Mouse (Mus musculus) mature B cell (primary cell): Measurements from ENCODE around the gene Lexm.

Experiments used
- in situ Hi-C: fragments of 300-500 bp; cut with MboI; formaldehyde crosslinking; loops from 2 replicates; pipeline ENCODE4 v1.14.3; 2019

The Lexm gene

GRCm38 (mm10) chr4:106582428-106583153 lies 34.5 kb downstream of the Lexm start:
- in situ Hi-C loops = no loop called here

- in situ Hi-C loops = no loop called here
These were observed 35.2 kb downstream of the Lexm start for GRCm38 (mm10) chr4:106581865-106582204.

GRCm38 (mm10) chr4:106581176-106581864 lies 35.7 kb downstream of the Lexm start:
- in situ Hi-C loops = no loop called here

GRCm38 (mm10) chr4:106577511-106577910 lies 39.5 kb downstream of the Lexm start:
- in situ Hi-C loops = no loop called here

GRCm38 (mm10) chr4:106575022-106575421 lies 42.0 kb downstream of the Lexm start:
- in situ Hi-C loops = no loop called here

GRCm38 (mm10) chr4:106571081-106571724 lies 45.8 kb downstream of the Lexm start:
- in situ Hi-C loops = no loop called here

- in situ Hi-C loops = no loop called here
These were observed 47.4 kb downstream of the Lexm start for GRCm38 (mm10) chr4:106569680-106570079.

GRCm38 (mm10) chr4:106564161-106564560 lies 52.9 kb downstream of the Lexm start:
- in situ Hi-C loops = no loop called here

GRCm38 (mm10) chr4:106562837-106563790 lies 53.9 kb downstream of the Lexm start:
- in situ Hi-C loops = no loop called here

GRCm38 (mm10) chr4:106562006-106562405 lies 55.0 kb downstream of the Lexm start:
- in situ Hi-C loops = no loop called here

- in situ Hi-C loops = no loop called here
These were observed 55.9 kb downstream of the Lexm start, which contains the start of gene Dhcr24 for GRCm38 (mm10) chr4:106560846-106561781. TSS of gene Dhcr24 (plus strand) at chr4:106561038.

GRCm38 (mm10) chr4:106560213-106560845 lies 56.7 kb downstream of the Lexm start:
- in situ Hi-C loops = no loop called here

- in situ Hi-C loops = no loop called here
These were observed 57.5 kb downstream of the Lexm start for GRCm38 (mm10) chr4:106559343-106560212.

GRCm38 (mm10) chr4:106557978-106558377 lies 59.1 kb downstream of the Lexm start:
- in situ Hi-C loops = no loop called here

- in situ Hi-C loops = no loop called here
These were observed 59.8 kb downstream of the Lexm start for GRCm38 (mm10) chr4:106557262-106557661.

- in situ Hi-C loops = no loop called here
These were observed 66.4 kb downstream of the Lexm start for GRCm38 (mm10) chr4:106550516-106551166.

- in situ Hi-C loops = no loop called here
These were observed 68.9 kb downstream of the Lexm start for GRCm38 (mm10) chr4:106548113-106548512.

GRCm38 (mm10) chr4:106546896-106547295 lies 70.1 kb downstream of the Lexm start:
- in situ Hi-C loops = no loop called here
